Mouse (Mus musculus) left cerebral cortex, adult 11 months (tissue): Measurements from ENCODE around the gene Fxyd5.
A peak's percentile ranks its signal among the peaks of the same experiment; 100 is the strongest.

Experiments
- DNase-seq: peaks from one replicate; pipeline ENCODE4 v3.0.0; 2022; ENCODE audit warnings: low spot score

The Fxyd5 gene

GRCm38 (mm10) chr7:31060621-31061010 is 18.3 kb upstream of the Fxyd5 start:
- DNase-seq, result no peak

GRCm38 (mm10) chr7:31059919-31060620 is 17.8 kb upstream of the Fxyd5 start:
- no peak for DNase-seq

GRCm38 (mm10) chr7:31059108-31059507 is 16.8 kb upstream of the Fxyd5 start, which contains the start of gene Lgi4:
TSS of gene Lgi4 (plus strand) at chr7:31059342.
- DNase-seq, result peak; percentile 75

- no peak for DNase-seq
Observed at GRCm38 (mm10) chr7:31058211-31058610, 15.9 kb upstream of the Fxyd5 start.

- no peak for DNase-seq
Observed at GRCm38 (mm10) chr7:31057730-31058129, 15.4 kb upstream of the Fxyd5 start.

- no peak for DNase-seq
Observed at GRCm38 (mm10) chr7:31057071-31057470, 14.8 kb upstream of the Fxyd5 start, which contains the start of gene Fxyd1. TSS of gene Fxyd1 (minus strand) at chr7:31057199.

- no peak for DNase-seq
Observed at GRCm38 (mm10) chr7:31056448-31056847, 14.2 kb upstream of the Fxyd5 start.

GRCm38 (mm10) chr7:31055883-31056282 is 13.6 kb upstream of the Fxyd5 start:
- no peak for DNase-seq

GRCm38 (mm10) chr7:31055354-31055824 is 13.1 kb upstream of the Fxyd5 start:
- no peak for DNase-seq

GRCm38 (mm10) chr7:31054661-31055320 is 12.5 kb upstream of the Fxyd5 start:
- DNase-seq, result no peak

- DNase-seq, result no peak
Observed at GRCm38 (mm10) chr7:31053882-31054447, 11.7 kb upstream of the Fxyd5 start.

GRCm38 (mm10) chr7:31052636-31053434 is 10.6 kb upstream of the Fxyd5 start:
- no peak for DNase-seq

GRCm38 (mm10) chr7:31052251-31052635 is 10.0 kb upstream of the Fxyd5 start:
- DNase-seq, result no peak

- DNase-seq, result no peak
Observed at GRCm38 (mm10) chr7:31051321-31052021, 9.2 kb upstream of the Fxyd5 start, which contains the start of gene Fxyd7. TSS of gene Fxyd7 (minus strand) at chr7:31051467.

- no peak for DNase-seq
Observed at GRCm38 (mm10) chr7:31050921-31051320, 8.6 kb upstream of the Fxyd5 start.

- no peak for DNase-seq
Observed at GRCm38 (mm10) chr7:31050487-31050886, 8.2 kb upstream of the Fxyd5 start.

- no peak for DNase-seq
Observed at GRCm38 (mm10) chr7:31049846-31050281, 7.6 kb upstream of the Fxyd5 start.

- DNase-seq, result no peak
Observed at GRCm38 (mm10) chr7:31049135-31049845, 7.0 kb upstream of the Fxyd5 start.

GRCm38 (mm10) chr7:31041662-31042315 is 492 bp downstream of the Fxyd5 start:
- no peak for DNase-seq

GRCm38 (mm10) chr7:31041023-31041407 is 1.3 kb downstream of the Fxyd5 start:
- no peak for DNase-seq
